Mouse (Mus musculus) frontal cortex, postnatal 36 days (tissue): Measurements from ENCODE around the gene Bcorl1.
"Not testable (repeated sequence)": the region's sequence is repeated elsewhere in the genome, so short reads cannot be mapped to it uniquely, and the experiment has no call there.

Source experiments
- DNase-seq, 2 experiments: peaks; one replicate each; pipeline ENCODE4 v3.0.0; 2022; ENCODE audit warnings: low spot score in 2 of 2

Bcorl1 gene

GRCm38 (mm10) chrX:48389380-48389779, 48.2 kb downstream of the Bcorl1 start:
- no peak for DNase-seq

GRCm38 (mm10) chrX:48399994-48400393, 58.8 kb downstream of the Bcorl1 start:
- DNase-seq, result no peak

DNA sequence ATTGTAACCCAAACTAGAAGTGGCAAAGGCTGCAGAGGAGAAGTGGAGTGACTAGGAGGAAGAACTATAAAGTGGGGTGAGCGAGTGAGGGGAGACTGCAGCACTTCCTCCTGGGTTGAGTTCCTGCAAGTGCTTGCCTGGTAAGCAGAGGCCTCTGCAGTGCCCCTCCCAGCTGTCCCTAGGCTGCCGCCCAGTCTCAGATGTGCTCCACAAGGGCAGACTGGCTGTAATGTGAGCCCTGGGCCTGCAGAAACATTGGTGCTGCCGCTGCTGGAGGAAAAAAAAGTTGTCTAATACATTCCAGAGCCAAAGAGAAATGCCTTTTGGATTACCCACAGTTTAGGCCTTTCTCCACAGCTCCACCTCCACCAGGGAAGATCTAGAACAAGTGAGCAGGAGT, 64.0 kb downstream of the Bcorl1 start:
- DNase-seq, result no peak

GRCm38 (mm10) chrX:48409611-48410387, 68.6 kb downstream of the Bcorl1 start:
- DNase-seq, result peak; percentile 78 to 80

DNA sequence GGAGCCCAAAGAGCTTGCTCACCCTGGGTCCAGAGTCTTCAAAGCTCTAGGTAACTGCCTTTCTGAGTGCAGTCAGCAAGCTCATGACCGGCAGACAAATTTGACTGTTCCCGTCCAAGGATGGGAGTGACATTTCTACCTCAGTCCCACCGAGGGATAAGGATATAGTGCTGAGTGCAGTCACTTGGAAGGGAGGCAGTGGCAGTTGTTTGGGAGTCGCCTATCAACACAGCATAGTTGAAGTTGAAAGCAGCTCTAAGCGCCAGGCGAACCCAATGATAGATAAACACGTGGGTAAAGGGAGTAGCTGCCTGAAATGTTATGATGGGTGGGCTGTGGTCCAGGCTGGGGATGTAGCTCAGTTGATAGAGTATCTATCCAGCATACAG, 69.2 kb downstream of the Bcorl1 start:
- DNase-seq, result no peak

- DNase-seq, result no peak
Observed at GRCm38 (mm10) chrX:48412629-48413028, 71.5 kb downstream of the Bcorl1 start.

DNA sequence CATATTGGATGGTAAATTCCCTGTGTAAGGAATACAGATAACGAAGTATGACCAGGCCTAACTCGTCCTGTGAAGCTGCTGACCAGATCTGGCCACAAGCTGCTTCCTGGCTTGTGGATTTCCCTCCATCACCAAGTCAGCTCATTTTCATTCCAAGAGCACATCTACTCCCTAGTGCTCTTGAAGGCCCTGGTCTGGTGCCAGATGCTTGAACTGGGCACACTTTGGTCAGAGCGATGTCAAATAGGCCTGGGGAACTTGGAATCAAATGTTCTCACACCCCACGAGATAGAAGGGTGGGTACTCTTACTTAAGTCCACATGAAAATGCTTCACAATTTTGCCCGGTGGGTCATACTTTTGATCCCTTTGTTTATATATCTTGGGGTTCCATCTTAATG, 73.1 kb downstream of the Bcorl1 start:
- DNase-seq, result no peak

GRCm38 (mm10) chrX:48418417-48418816, 77.3 kb downstream of the Bcorl1 start:
- DNase-seq, result no peak

DNA sequence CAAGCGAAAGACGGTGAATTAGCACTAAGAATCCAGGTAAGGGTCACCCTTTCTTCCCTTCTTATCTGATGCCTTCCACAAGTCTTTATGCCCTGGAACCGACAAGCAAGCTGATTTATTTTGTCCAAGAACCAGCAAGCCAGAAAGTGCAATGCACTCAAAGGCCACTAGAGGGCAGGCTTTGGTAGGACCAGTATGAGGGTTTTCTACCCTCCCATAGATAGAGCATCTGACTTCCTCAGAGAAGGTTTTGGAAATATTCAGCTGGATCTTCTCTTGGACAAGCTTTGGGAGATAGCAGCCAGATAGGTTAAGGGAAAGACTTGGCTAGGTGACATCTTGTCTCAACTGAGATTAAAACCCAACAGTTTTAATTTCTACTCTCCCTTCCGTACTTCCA, 81.8 kb downstream of the Bcorl1 start:
- peak; percentile 58 to 74 for DNase-seq

- DNase-seq, result no peak
Observed at GRCm38 (mm10) chrX:48423671-48424070, 82.5 kb downstream of the Bcorl1 start.

DNA sequence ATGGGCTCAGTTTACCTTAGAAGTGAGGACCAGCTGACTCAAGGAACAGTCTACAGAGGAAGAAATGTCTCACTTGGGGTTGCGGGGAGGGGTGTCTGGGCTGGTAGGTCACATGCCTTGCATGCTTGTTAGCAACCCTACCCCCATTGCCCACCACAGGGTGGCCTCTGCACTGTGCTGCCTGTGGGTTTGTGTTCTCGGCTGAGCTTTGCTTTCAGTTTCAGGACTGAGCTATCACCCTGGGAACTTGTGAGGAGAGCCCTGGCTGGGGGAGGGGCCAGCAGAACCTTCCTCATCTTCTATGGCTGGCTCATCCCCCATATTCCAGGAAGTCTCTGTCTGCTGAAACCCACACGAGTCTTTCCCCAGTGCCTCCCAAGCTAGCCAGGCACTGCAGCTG, 83.4 kb downstream of the Bcorl1 start:
- no peak for DNase-seq

DNA sequence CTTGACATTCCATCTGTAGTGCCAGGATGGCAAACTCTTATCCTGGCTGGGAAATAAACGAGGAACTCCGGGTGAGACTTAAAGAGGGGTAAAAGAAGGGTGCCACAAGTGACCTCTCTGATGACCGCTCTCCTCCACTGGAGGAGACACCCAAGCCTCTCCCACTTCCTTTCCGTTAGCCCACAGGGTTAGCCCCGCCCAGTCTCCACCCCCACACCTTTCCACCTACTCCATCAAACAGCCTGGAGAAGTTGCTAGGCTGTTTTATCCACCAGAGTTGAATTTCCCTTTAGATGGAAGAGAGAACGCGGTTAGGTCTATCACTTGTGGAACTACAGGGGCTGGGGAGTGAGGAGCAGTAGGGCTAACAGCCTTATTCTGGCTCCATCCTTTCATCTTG, 84.1 kb downstream of the Bcorl1 start:
- DNase-seq, result no peak

GRCm38 (mm10) chrX:48428241-48428640, 87.1 kb downstream of the Bcorl1 start:
- DNase-seq, result no peak

DNA sequence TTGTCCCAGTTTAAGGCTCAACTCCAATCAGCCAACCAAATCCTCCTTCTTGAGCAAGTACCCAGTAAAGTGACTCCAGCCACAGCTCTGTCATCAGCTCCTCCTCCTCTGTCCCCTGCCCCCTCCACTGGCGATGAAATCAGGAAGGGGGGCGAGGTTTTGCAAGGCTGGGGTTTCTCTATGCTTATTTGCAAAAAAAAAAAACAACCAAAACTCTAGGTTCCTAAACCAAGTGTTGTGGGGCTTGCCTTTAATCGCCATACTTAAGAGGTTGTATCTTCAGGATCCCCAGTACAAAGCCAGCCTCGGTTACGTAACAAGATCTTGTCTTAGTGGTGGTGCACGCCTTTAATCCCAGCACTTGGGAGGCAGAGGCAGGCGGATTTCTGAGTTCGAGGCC, 87.5 kb downstream of the Bcorl1 start:
- DNase-seq, result no peak

GRCm38 (mm10) chrX:48429100-48429499, 87.9 kb downstream of the Bcorl1 start:
- no peak for DNase-seq

DNA sequence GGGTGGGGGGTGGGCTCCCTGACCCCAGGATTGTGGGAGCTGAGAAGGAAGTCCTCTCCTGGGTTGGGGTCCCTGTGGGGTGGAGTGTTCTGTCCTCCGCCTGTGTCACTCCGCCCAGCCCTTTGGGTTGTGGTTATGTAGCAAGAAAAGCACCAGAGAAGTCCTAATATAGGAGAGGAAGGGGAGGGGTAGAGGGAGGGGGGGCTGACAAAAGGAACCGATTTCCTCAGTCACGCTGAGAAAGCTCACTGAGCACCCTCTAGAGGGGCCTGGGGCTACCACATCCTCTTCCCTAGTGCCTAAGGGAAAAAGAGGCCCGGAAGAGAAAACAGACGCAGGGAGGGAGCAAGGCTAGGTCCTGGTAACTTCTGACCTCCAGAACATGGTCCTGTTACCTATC, 88.4 kb downstream of the Bcorl1 start:
- DNase-seq, result no peak

DNA sequence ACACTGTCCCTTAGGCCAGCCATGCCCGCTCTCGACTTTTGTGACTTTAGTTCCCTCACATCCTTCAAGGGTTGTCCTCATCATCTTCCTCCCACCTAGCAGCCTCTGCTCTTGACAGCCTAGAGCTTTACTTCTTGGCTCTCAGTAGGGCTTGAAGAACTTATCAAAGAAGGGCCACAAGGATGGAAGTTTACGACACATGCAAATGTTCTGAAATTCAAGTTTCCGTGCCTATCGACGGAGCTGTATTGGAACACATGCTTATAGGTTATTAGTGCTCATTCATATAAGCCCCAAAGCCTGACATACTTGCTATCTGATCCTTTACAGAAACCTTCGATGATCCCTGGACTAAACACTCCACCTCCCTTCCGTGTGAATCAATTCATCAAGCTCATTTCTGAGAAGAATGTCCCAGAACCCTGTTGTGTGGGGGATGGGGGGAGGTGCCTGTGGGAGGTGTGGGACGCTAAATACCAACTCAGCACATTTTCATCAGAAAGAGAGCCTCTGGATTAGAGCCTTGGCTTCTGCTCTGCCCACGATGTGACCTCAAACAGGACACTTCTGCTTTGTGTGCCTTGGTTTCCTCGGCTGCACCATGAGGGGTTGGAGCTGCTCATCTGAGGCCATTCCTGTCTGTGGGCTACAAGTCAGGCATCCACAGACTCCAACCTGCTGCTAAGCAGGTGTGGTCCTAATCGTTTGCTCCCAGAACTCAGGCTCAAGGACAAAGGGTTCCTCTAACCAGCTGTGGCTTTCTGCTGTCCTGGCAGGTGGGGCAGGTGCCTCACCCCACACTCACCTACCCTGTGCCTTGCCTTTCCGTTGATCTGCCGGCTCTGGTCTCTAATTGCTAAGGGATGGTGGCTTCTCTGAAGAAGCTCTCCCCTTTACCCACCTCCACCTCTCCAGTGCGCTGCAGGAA, 91.7 kb downstream of the Bcorl1 start:
- DNase-seq, result no peak

DNA sequence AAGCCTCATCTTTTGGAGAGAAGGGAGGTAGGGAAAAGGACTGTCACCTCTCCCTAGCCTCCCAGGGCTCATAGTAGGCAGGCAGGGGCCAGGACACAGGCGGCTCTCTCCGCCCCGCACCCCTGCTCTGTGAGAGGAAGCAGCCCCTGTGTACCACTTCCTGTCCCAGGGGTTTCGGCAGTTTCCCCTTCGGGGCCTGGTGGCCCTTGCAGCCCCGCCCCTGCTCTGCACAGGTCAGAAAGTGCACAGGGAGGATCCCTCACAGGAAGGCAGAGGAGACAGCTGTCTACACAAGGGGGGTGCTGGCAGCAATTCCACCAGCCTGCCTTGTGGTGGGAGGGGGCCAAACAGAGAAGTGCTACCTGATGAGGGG, 92.4 kb downstream of the Bcorl1 start:
- DNase-seq, result no peak

- no peak for DNase-seq
Observed at GRCm38 (mm10) chrX:48434251-48434650, 93.1 kb downstream of the Bcorl1 start.

DNA sequence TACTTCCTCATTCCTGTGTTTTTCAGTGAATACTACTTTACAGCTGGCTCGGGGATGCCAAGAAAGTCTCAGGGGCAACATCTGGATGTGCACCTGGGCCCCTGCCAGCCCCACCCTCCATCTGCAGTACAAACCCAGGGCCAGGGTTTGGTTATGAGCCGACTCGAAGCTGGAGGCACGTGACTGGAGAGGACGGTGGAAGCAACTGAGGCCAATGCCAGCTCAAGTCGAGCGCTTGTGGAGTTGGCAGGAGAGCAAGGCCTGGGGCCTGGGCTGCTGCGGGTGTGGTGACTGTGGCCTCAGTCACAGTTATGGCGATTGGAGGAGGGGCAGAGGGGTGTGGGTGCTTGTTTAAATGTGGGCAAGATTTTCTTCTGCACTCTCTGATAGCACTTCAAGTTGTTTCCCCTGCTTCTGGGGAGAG, 94.3 kb downstream of the Bcorl1 start:
- no peak for DNase-seq

DNA sequence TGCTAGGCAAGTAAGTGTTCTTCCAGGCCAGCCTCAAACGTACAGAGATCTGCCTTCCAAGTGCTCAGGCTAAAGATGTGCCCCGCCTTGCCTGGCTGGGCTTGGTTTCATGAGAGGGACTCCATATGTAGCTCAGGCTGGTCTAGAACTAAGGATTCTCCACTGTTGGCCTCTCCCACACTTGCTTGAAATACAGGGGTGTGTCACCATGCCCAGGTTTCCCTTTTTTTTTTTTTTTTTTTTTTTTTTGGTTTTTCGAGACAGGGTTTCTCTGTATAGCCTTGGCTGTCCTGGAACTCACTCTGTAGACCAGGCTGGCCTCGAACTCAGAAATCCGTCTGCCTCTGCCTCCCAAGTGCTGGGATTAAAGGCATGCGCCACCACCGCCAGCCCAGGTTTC, 94.9 kb downstream of the Bcorl1 start:
- not testable (repeated sequence) for DNase-seq

DNA sequence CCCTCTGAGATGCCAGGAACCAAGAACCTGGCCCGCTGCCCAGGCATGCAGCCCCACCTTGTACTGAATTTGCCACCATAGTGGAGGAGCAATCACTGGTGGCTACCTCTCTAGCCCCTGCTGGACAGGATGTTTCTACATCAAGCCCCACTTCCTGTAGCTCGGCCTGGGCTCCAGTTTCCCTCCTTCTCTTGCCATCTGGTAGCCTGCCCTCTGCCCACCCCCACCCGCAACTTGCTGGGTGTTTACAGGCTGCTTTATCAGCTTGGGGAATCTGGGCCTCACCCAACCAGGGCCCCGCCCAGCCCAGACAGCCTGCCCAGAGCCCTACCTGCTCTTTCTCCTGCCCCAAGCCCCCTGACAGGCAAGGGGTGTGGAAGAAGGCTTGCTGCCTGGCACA, 97.9 kb downstream of the Bcorl1 start:
- no peak for DNase-seq

GRCm38 (mm10) chrX:48441548-48441947, 100.4 kb downstream of the Bcorl1 start:
- no peak for DNase-seq
